Mouse (Mus musculus) B cell, adult (primary cell): Measurements from ENCODE around the gene Chid1. TPM values are rescaled to one million over a fixed set of nuclear protein-coding genes. Genes with fewer than 3 reads are reported as not detected.

Experiments
- total RNA-seq: library from RNA; stranded (reverse); gene quantifications from 4 replicates; pipeline ENCODE4 v1.2.4, GENCODE M21; 2023; ENCODE audit not compliant: inconsistent age

Chid1 gene
- 21.3 to 25.0 TPM (median 22.2 TPM) in 4 replicates for total RNA-seq

DNA sequence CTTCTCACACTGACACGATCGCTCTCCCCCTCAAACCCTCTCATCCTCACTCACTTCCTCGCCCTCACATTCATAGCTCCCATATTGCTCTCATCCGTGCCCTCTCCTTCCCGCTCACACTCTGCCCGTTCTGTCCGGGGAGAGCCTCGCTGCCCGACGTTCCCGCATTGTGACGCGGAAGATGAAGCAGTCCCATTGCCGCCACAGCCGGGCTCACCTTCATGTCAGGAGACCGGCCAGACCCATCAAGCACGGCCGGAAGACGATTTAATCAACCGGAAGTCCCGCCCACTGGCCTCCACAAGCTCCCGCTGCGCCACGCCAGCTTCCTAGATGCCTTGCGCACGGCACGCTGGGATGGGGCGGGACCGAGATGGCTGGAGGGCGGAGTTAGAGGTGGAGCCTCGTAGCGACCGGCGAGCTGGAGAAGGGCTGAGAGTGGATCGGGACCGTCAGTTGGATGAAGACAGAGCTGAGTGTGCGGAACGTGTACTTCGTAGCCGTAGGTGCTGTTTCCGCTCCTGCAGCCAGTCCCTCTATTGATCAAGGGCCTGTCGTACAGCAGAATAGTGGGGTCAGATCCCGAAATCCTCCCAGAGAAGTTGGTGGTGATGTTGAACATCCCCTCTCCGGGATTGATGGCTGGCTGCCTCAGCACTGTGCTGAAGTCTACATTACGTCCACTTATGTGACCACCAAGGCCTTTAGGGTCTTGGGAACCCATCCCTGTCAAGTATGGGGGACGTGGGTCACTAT is at the start of gene Chid1:
Gene Chid1 (minus strand): TSS at position 302 of the 756 bp plus-strand sequence.

GRCm38 (mm10) chr7:141561682-141562391 is 22.2 kb upstream of the Chid1 start, which contains the start of gene Ap2a2:
Gene Ap2a2 (plus strand): TSS chr7:141562173.

DNA sequence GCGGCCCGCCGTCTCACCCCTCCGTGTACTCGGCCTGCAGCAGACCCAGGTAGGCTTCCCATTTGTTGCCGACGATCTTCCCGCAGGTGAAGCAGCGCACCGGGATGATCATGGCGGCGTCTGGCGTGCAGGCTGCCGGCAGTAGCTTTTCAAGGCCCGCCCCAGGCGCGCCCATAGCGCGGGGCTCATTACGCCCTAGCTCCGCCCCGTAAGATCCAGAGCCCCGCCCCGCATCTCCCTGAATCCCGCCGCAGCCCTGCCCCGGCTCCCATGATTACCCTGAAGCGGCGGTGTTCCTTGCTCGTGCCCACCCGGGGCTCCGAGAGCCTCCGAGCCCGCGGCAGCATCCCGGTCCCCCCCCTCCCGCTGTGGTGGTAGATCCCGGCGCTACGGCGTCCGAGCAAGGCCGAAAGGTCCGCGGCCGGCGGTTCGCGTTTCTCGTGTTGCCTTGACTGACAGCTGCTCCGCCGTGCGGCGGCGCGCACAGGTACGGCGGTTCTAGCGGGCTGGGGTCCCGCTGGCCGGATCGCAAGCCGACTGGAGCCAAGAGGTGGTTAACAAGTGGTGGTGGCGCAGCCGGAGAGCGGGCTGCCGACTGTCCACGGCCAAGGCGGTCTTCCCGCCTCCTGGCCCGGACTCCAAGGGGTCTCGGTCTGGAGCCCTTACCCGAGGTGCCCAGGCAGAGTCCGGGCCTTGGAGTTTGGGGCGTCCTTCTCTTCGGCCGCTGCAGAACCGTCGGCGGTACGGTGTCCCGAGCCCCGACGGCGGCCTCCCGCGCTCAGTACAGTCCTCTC is 64.4 kb downstream of the Chid1 start, which contains the start of the genes Polr2l and Tspan4:
Gene Polr2l (minus strand): TSS at position 122 of the 794 bp plus-strand sequence.
Gene Tspan4 (plus strand): TSS at position 230 of the 794 bp plus-strand sequence.

DNA sequence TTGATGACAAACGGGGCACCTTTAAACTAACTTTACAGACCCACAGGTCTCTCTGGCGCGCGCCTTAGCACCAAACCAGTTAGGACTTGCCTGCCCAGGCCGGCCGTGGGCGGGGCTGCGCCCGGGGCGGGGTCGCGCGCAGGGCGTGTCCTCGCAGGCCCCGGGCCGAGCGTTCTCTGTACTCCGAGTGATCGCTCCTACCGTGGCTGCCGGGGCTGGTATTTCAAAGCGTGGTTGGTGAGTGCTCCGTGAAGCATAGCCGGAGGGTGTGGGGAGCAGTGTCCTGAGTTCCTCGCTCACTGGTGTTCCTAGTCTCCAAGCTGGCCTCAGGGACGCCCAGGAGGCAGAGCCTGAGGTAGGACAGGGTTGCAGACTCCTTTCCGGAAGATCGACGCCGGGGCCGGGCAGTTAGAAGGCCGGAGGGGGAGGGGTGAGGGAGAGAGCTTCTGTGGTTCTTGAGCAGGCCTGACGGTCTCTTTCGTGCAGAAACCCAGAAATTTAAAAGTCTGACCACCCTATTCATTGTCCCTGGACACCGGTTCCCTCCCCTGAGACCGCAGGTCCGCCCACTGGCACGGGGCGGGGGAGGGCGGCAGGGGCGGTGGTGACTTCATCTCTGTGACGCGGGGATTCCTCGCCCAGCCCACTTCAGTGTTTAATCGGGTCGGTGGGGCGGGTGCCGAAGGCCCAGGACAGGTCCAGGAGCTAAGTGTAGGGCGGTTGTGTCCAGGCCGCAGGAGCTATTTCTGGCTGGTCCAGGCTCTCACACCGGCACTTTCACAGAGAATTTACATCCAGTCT is 72.2 kb downstream of the Chid1 start, which contains the start of gene Cd151:
Gene Cd151 (plus strand): TSS at position 163 of the 801 bp plus-strand sequence.

DNA sequence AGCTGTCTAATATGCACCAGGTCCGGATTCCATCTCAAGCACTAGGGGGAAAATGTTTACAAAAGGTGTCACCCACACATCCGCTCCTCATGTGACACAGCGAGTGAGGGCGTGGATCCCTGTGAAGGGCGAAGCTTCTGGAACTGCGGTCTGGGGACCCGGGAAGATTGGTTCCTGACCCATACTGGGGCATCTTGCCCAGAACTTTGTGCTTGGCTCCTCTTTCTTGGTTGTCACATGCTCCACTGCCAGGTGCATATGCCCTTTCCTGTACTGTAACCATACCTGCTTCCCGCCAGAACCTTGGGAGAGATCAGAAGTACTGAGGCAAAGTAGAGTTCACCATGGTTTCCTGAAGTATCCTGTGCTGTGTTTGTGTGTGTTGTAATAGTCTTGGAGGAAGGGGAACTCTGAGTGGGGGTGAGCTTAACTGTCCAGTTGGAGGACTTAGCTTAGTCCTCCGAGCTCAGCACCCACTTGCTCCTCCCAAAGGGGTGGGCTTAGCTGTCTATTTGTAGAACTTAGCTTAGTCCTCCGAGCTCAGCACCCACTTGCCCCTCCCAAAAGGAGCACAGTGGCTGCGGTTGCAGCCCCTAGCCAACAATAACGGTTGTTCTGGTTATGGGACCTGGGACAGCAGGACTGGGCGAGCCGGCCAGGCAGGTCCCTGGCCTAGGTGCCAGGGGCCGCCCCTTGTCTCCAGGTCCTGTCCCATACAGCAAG is 79.1 kb downstream of the Chid1 start, which contains the start of gene Cracr2b:
Gene Cracr2b (plus strand): TSS at position 704 of the 723 bp plus-strand sequence.

DNA sequence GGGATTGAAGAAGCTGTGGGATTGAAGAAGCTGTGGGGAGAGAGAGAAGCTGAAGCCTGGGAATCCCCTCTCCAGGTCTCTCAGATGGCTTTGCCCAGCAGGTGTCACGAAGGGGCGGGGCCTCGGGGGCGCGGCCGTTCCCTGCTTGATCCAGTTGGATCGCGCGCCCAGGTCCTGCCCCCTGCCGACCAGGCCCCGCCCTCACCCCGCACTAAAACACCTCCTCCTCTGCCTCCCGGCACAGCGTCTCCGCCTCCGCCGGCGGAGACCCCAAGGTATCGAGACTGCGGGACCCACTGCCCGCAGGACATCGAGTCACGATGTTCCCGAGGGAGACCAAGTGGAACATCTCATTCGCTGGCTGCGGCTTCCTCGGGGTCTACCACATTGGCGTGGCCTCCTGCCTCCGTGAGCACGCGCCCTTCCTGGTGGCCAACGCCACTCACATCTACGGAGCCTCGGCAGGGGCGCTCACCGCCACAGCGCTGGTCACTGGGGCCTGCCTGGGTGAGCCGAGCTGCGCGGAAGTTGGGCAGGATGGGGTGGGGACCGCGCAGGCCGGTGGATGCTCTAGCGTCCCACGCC is 84.6 kb downstream of the Chid1 start, which contains the start of gene Pnpla2:
Gene Pnpla2 (plus strand): TSS at position 232 of the 585 bp plus-strand sequence.

DNA sequence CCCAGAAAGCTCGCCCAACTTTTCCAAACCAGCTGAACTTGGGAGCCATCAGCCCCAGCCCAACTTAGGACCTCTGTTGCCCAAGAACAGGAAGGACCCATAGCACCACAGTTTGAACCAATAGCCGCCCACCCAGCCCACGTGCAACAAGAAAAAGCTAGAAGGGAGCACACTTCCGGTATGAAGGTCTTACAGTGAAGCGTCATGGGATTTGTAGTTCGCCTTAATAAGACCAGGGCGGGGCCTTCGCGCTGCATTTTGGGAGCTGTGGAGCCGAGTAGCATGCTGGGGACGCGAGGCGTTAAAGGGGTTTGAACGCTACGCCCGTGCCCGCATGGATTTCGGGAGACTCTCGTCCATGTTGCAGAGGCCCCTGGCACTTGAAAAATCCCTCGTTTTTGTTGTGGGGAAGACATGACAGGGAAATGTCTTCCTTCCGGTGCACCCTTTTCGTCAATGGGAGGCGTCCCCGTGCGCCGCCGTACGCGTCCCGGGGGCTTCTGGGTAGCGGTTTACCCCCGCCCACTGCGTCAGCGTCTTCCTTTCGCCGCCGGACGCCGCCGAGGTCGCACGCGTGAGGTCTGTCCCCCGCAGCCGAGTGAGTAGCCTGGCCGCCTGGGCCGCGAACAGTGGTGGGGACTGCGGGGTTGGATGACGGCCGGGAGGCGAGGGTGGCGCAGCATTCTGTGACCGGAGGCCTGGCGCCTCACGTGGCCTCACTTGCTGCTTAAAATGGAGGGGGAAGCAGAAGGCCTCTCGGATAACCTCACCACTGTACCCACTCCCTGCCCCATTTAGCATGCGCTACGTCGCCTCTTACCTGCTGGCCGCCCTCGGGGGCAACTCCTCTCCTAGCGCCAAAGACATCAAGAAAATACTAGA is 92.3 kb downstream of the Chid1 start, which contains the start of gene Rplp2:
Gene Rplp2 (plus strand): TSS at position 261 of the 882 bp plus-strand sequence.

GRCm38 (mm10) chr7:141443828-141444237 is 95.8 kb downstream of the Chid1 start, which contains the start of gene Pidd1:
Gene Pidd1 (minus strand): TSS chr7:141444025.

Other genes starting within 250 kb of the Chid1 start
- gene Drd4, start 247.9 kb downstream of the Chid1 start, total RNA-seq: not detected in 4 replicates
- gene Deaf1, start 212.2 kb downstream of the Chid1 start, total RNA-seq: 33.9 to 38.7 TPM (median 37.0 TPM) in 4 replicates
- gene Tmem80, start 212.1 kb downstream of the Chid1 start, total RNA-seq: 14.7 to 20.5 TPM (median 19.9 TPM) in 4 replicates
- 1.2 TPM in 1 of 4 replicates, not detected in the others for gene Eps8l2, start 201.0 kb downstream of the Chid1 start, total RNA-seq
- gene Taldo1, start 147.7 kb downstream of the Chid1 start, total RNA-seq: 139 to 149 TPM (median 140 TPM) in 4 replicates
- 34.1 to 35.8 TPM (median 34.8 TPM) in 4 replicates for gene Gatd1, start 125.7 kb downstream of the Chid1 start, total RNA-seq
- not detected in 4 replicates for gene Cend1, start 110.4 kb downstream of the Chid1 start, total RNA-seq
- gene Slc25a22, start 102.0 kb downstream of the Chid1 start, total RNA-seq: 44.4 to 46.9 TPM (median 46.3 TPM) in 4 replicates
- 5.6 to 6.9 TPM (median 6.6 TPM) in 4 replicates for gene Pidd1, start 95.8 kb downstream of the Chid1 start, total RNA-seq
- gene Rplp2, start 92.5 kb downstream of the Chid1 start, total RNA-seq: 2,310 to 2,622 TPM (median 2,359 TPM) in 4 replicates
- 49.9 to 60.8 TPM (median 54.8 TPM) in 4 replicates for gene Pnpla2, start 84.7 kb downstream of the Chid1 start, total RNA-seq
- not detected in 4 replicates for gene Cracr2b, start 78.8 kb downstream of the Chid1 start, total RNA-seq
- gene Cd151, start 72.5 kb downstream of the Chid1 start, total RNA-seq: 8.1 to 14.8 TPM (median 10.3 TPM) in 4 replicates
- 16.3 to 21.7 TPM (median 16.8 TPM) in 4 replicates for gene Polr2l, start 64.7 kb downstream of the Chid1 start, total RNA-seq
- 2.1 to 4.1 TPM (median 3.3 TPM) in 4 replicates for gene Tspan4, start 64.6 kb downstream of the Chid1 start, total RNA-seq
- 37.2 to 43.5 TPM (median 39.6 TPM) in 4 replicates for gene Ap2a2, start 22.3 kb upstream of the Chid1 start, total RNA-seq
- gene Muc6, start 115.5 kb upstream of the Chid1 start, total RNA-seq: not detected in 4 replicates
- gene Muc2, start 150.5 kb upstream of the Chid1 start, total RNA-seq: not detected in 4 replicates
- gene Muc5ac, start 249.1 kb upstream of the Chid1 start, total RNA-seq: not detected in 4 replicates